Mouse (Mus musculus) embryonic facial prominence, embryonic 12.5 days (tissue): ENCODE measurements around the gene Fam107a. TPM values are rescaled to one million over a fixed set of nuclear protein-coding genes. Genes with fewer than 3 reads are reported as not detected.

ENCODE experiments used
- ATAC-seq: fragments of 200-750 bp; cut with Nextera tagmentation; 2 replicates; pipeline ENCODE4 v1.8.0; 2017; ENCODE audit not compliant: insufficient number of reproducible peaks, insufficient read depth, low FRiP score, low TSS enrichment
- H3K27ac ChIP-seq: fragments of 300-500 bp; sonication (generic); 2 replicates; pipeline ENCODE4 v1.5.1; 2016; ENCODE audit warnings: mild to moderate bottlenecking
- H3K27me3 ChIP-seq: fragments of 300-500 bp; sonication (generic); 2 replicates; pipeline ENCODE4 v1.6.1; 2016; ENCODE audit warnings: mild to moderate bottlenecking, moderate library complexity
- H3K36me3 ChIP-seq: fragments of 300-500 bp; sonication (generic); 2 replicates; pipeline ENCODE4 v1.6.1; 2016; ENCODE audit warnings: mild to moderate bottlenecking
- H3K4me1 ChIP-seq: fragments of 300-500 bp; sonication (generic); 2 replicates; pipeline ENCODE4 v1.6.1; 2016
- H3K4me2 ChIP-seq: fragments of 300-500 bp; sonication (generic); replicated peaks from 2 replicates; pipeline ENCODE4 v1.6.1; 2016; ENCODE audit warnings: mild to moderate bottlenecking, moderate library complexity
- H3K4me3 ChIP-seq: fragments of 300-500 bp; sonication (generic); 2 replicates; pipeline ENCODE4 v1.5.1; 2016; ENCODE audit warnings: mild to moderate bottlenecking
- H3K9ac ChIP-seq: fragments of 300-500 bp; sonication (generic); 2 replicates; pipeline ENCODE4 v1.6.1; 2016; ENCODE audit warnings: mild to moderate bottlenecking, moderate library complexity
- H3K9me3 ChIP-seq: fragments of 300-500 bp; sonication (generic); 2 replicates; pipeline ENCODE4 v1.6.1; 2016; ENCODE audit warnings: mild to moderate bottlenecking, moderate library complexity
- WGBS: fragments of 180-500 bp; shearing (Covaris S2); methylation state at CpG from one replicate; pipeline ENCODE4 v1.1.7; 2016; 5-methylcytosine and 5-hydroxymethylcytosine counted together
- polyA plus RNA-seq: library from polyadenylated mRNA; unstranded; fragments of >200 nt; fragmentation: Nextera tagmentation; extraction: Ambion mirVana; gene quantifications from 2 replicates; pipeline ENCODE4 v1.2.1, GENCODE M21; 2016

Fam107a gene
- polyA plus RNA-seq, result 1.9 and 2.2 TPM in 2 replicates

DNA sequence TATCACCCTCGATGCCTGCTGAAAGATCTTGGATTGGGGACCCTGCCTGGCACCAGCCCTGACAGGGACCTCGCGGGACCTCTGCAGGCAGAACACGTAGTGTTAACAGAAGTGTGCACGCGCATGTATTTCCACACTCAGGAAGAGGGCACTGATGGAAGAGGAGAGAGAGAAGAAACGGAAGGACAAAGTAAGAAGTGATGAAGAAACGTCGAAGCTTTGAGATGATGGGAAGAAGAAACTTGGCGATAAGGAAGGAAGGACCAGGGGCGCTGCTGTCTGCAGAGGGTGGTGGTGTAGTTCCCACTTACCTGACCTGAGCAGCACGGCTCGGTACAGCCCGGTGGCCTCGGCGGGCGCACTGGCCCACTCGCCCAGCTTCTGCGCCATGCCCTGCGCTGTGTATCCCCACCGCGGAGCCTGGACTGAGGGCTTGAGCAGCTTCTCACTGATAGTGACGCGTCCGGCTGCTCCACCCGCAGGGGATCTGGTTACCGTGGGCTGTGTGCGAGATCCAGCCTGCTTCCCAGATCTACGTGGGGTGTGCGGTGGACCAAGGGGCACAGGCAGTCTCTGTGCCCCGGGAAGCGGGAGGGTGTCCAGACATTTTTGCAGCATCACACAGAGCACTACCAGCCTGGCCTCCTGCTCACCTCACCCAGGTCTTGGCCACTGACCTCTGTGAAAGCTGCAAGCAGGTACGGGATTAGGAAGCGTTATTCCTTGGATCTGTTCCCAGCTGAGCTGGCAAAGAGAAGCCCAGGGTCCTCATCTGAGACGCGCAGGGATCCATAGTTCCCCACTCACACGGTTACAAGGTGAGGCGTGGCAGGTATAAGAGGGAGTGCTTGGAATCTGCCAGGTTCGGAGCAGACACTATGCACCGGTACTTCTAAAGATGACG is at the start of gene Fam107a:
TSS of gene Fam107a (minus strand) at position 830 of the 904 bp plus-strand sequence.
- Histone ChIP-seq H3K4me1 (peaks cover 26% of the 10 kb centered on the region), H3K27me3 (peaks cover 33% of the 10 kb centered on the region), H3K27ac (no peak within 1 kb of the TSS), H3K9me3 (no peaks in the 10 kb centered on the region), H3K9ac (peak within 1 kb of the TSS; percentile 34), H3K4me2 (peak within 1 kb of the TSS; percentile 55), H3K4me3 (peak within 1 kb of the TSS; percentile 29), H3K36me3 (no peaks in the 10 kb centered on the region)
- WGBS, result 9% methylated on average over 41 of the region's 41 CpGs
- no peak for ATAC-seq

DNA sequence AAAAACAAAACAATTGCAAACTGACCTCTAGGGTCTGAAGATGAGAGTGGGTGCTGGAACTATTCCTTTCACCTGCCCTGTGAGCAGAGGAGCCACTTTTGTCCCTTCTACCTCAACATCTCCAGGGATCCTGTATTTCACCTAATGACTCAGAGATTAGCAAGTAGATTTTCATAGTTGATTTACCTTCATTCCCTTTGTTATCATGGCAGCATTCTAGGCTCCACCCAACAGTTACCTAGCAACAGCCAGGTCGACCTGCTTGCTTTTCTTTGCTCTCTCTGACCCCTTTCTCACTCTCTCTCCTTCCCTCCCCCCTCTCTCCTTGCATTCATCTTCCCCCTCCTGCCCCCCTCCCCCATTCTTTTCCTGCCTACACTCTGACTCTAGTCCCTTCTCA is 49.3 kb upstream of the Fam107a start:
- Histone ChIP-seq H3K36me3 (no peaks in the 10 kb centered on the region), H3K27me3 (no peaks in the 10 kb centered on the region), H3K27ac (no peak overlapping the region), H3K4me1 (peaks cover 28% of the 10 kb centered on the region), H3K4me2 (no peak overlapping the region), H3K4me3 (no peak overlapping the region), H3K9me3 (no peaks in the 10 kb centered on the region), H3K9ac (no peak overlapping the region)
- 0% methylated on average over 1 of the region's 1 CpGs for WGBS
- no peak for ATAC-seq

DNA sequence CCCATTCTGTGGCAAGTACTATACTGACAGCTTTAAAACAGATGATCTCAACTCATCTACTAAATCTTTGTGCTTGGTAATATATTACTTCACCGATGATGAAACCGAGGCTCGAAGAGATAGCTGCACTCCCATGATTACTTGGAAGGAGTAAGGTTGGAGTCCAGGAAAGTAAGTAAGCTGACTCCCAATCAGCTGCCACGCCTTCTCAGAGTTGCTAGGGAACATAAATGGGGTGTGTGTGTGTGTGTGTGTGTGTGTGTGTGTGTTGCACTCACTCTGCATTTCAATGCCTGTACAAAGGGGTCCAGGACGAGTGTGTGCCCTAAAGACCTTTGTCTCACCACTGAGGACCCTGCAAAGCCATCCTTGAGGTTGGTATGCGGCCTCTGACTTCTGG is 48.0 kb upstream of the Fam107a start:
- H3K9me3 ChIP-seq, result no peaks in the 10 kb centered on the region
- no peak overlapping the region for H3K4me3 ChIP-seq
- H3K4me2 ChIP-seq, result no peak overlapping the region
- peaks cover 28% of the 10 kb centered on the region for H3K4me1 ChIP-seq
- H3K27ac ChIP-seq, result no peak overlapping the region
- H3K27me3 ChIP-seq, result no peaks in the 10 kb centered on the region
- WGBS, result 71% methylated on average over 6 of the region's 6 CpGs
- no peak for ATAC-seq
- no peaks in the 10 kb centered on the region for H3K36me3 ChIP-seq
- H3K9ac ChIP-seq, result no peak overlapping the region

DNA sequence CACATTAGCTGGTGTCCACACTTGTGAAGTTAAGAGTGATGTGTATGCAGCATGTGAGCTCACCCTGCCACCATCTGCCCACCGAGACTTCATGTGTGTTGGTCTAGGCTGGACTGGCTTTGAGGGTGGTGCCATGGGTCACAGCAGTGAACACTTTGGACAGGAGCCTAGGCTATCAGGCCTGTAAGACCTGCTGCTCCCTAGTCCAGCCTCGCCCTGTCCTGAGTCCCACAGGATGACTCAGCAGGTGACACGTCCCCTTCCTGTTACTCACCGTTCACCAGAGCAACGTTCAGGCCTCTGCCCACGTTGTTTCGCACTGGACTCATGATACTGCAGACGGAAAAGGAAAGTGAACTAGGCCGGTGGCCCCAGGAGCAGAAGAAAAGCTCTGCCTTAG is 39.0 kb upstream of the Fam107a start:
- Histone ChIP-seq H3K9me3 (no peaks in the 10 kb centered on the region), H3K9ac (no peak overlapping the region), H3K4me1 (0 out of 2 replicates have a peak, but pooled peaks cover 6% of the 10 kb centered on the region), H3K36me3 (no peaks in the 10 kb centered on the region), H3K27ac (no peak overlapping the region), H3K4me2 (no peak overlapping the region), H3K4me3 (no peak overlapping the region), H3K27me3 (no peaks in the 10 kb centered on the region)
- 82% methylated on average over 9 of the region's 9 CpGs for WGBS
- ATAC-seq, result no peak

DNA sequence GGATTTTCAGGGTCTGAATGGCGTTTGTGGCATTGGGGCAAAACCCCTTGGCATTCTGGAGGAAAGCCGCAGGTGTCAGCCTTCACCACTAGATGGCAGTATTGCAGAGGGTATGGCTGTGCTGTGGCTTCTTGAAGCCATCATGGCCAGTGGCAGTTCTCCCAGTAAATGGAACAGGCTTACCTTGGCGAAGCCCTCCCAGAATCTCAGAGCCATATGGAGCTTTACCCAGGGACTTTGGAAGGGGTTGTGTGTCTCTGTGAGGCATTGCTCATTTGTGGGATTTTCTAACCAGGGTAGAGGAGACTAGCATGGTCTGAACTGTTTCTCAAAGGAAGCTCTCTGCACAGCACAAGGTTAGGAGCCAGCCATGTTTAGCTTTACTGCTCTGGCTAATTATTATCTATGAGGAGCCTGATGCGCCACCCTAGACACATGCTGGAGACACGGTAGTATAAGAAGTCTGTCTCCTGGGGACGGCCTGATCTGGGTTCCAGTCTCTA is 38.2 kb upstream of the Fam107a start:
- 38% methylated on average over 6 of the region's 6 CpGs for WGBS
- ATAC-seq, result no peak; the same call in 1 of the 2 replicates
- Histone ChIP-seq H3K36me3 (no peaks in the 10 kb centered on the region), H3K9ac (no peak overlapping the region), H3K4me2 (no peak overlapping the region), H3K4me3 (no peak overlapping the region), H3K27me3 (no peaks in the 10 kb centered on the region), H3K27ac (no peak overlapping the region), H3K9me3 (no peaks in the 10 kb centered on the region), H3K4me1 (0 out of 2 replicates have a peak, but pooled peaks cover 6% of the 10 kb centered on the region)

DNA sequence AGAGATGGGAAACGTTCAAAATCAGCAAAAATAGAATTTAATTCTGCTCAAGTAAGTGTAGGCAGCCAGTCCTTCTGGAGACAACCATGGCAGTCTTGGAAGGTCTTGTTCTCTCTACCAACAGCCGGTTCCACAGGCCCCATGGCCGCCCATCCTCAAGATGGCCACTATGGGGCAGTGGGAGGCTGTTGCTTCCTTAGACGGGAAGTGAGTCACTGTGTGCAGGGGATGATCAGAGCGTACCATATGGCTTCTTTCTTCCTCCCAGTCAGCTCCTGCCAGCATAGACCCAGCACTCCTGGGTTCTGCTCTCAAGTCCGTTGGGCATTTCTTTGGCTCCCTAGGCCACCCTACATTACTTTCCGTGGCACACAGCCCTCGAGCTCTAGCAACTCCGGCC is 31.1 kb upstream of the Fam107a start:
- no peaks in the 10 kb centered on the region for H3K27me3 ChIP-seq
- H3K4me2 ChIP-seq, result no peak overlapping the region
- no peak overlapping the region for H3K27ac ChIP-seq
- no peak overlapping the region for H3K4me3 ChIP-seq
- ATAC-seq, result no peak
- no peaks in the 10 kb centered on the region for H3K9me3 ChIP-seq
- H3K9ac ChIP-seq, result no peak overlapping the region
- no peaks in the 10 kb centered on the region for H3K4me1 ChIP-seq
- no peaks in the 10 kb centered on the region for H3K36me3 ChIP-seq
- WGBS, result 74% methylated on average over 9 of the region's 9 CpGs

DNA sequence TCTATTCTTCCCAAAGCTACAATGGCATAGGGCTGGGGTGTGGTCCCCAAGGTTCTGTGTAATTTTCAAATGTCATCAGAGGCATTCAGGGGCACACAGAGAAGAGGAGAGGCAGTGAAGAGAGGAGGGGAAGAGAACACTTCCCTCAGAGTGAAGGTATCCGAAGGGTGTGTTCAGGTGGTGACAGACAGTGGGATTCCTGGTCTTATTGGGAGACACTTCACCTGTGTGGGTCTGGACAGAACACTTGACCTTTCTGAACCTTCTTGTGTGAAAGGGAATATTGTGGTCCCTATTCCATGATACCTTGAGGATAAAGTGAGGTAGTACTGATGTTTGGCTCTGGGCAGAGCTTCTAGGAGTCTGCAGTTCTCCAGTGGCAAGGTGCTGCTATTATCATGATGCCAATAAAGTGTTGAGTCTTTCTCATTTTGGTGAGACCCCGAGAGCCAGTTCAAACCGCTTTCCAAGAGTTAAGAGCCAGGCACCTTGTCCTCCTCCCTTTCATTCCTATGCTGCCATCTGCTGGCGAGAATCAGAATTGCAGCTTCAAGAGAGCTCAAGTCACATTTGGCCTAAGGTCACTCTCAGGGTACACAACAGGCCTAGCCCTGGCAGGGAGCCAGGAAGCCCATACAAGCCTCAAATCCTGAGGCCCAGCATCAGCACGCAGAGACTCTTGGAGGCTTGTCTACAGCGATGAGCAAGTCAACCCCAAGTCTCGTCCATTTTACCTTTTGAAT is 28.6 kb upstream of the Fam107a start:
- peak; percentile 31; the same call in 1 of the 2 replicates for ATAC-seq
- WGBS, result 20% methylated on average over 7 of the region's 7 CpGs
- H3K4me1 ChIP-seq, result no peaks in the 10 kb centered on the region
- no peak overlapping the region for H3K9ac ChIP-seq
- H3K27ac ChIP-seq, result no peak overlapping the region
- no peaks in the 10 kb centered on the region for H3K27me3 ChIP-seq
- H3K4me2 ChIP-seq, result no peak overlapping the region
- H3K4me3 ChIP-seq, result no peak overlapping the region
- no peaks in the 10 kb centered on the region for H3K36me3 ChIP-seq
- H3K9me3 ChIP-seq, result no peaks in the 10 kb centered on the region

DNA sequence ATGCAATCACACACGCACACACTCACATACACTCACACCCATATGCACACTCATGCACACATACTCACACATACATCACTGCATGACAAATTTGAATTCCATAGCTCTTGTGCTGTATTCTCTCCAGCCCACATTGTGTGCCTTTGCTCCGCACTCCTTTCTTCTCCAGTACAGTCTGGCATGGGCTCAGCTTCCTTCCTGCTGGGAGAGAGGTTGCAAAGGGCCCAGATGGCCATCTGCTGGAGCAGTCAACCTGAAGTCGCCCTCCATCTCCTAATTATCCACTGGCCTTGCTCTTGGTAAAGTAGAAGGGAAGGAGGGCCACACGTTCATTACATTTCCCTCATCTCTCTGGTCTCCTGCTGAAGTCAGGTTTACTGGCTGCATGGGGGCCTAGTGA is 27.7 kb upstream of the Fam107a start:
- Histone ChIP-seq H3K9ac (no peak overlapping the region), H3K4me1 (no peaks in the 10 kb centered on the region), H3K27ac (no peak overlapping the region), H3K4me3 (no peak overlapping the region), H3K9me3 (no peaks in the 10 kb centered on the region), H3K27me3 (no peaks in the 10 kb centered on the region), H3K4me2 (no peak overlapping the region), H3K36me3 (no peaks in the 10 kb centered on the region)
- 71% methylated on average over 4 of the region's 4 CpGs for WGBS
- no peak for ATAC-seq

DNA sequence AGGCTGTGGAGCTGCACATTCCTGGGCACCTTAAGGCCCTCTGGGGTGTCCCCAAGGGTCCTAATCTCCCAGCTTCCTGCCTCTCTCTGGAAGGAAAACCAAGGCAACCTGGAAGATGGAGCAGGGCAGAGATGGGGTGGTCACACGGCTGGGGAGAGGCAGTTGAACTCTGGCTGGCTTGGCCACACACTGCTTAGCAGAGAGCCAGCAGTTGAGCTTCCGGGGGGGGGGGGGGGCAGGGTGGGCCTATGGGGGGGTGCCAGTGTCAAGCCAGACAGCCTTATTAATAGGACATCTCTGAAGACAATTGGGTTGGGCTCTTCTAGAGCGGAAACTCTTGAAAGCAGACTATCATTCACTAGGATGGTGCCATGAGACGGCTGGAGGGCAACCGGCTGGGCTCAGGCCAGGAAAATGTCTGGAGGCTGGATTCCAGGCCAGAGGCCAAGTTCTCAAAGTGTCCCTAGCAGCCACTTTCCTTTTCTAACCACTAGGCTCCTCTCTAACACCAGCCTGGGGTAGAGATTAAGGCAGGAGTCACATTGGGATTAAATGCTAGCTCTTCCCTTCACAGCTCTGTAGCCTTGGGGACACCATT is 24.8 kb upstream of the Fam107a start:
- no peak for ATAC-seq

DNA sequence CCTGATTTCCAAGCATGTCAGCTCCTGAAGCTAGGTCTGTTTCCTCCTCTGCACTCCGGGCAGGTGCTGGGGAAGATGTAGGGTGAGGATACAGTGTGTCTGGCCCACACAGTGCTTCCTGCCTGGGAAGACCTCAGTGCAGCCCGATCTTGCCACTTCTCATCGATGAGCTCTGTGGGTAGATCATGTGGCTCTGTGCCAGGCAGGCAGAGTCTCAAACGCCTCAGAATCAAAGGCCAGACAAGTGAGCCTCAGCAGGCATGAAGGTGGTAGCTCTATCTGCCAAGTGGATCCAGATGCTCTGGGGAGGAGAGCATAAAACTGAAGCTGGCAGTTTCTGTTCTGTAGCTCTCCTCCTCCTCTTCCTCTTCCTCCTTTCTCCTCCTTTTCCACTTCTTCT is 22.4 kb upstream of the Fam107a start:
- no peak overlapping the region for H3K27ac ChIP-seq
- H3K9me3 ChIP-seq, result no peaks in the 10 kb centered on the region
- H3K9ac ChIP-seq, result no peak overlapping the region
- no peak overlapping the region for H3K4me3 ChIP-seq
- WGBS, result 68% methylated on average over 4 of the region's 4 CpGs
- no peaks in the 10 kb centered on the region for H3K36me3 ChIP-seq
- no peak for ATAC-seq
- no peak overlapping the region for H3K4me2 ChIP-seq
- no peaks in the 10 kb centered on the region for H3K27me3 ChIP-seq
- H3K4me1 ChIP-seq, result no peaks in the 10 kb centered on the region

More for the DNA sequence above, 24.8 kb upstream of the Fam107a start:
- Histone ChIP-seq H3K36me3 (no peaks in the 10 kb centered on the region), H3K9ac (no peak overlapping the region), H3K9me3 (no peaks in the 10 kb centered on the region), H3K27me3 (no peaks in the 10 kb centered on the region), H3K4me3 (no peak overlapping the region), H3K27ac (no peak overlapping the region), H3K4me1 (no peaks in the 10 kb centered on the region), H3K4me2 (no peak overlapping the region)
- WGBS, result 82% methylated on average over 4 of the region's 5 CpGs

DNA sequence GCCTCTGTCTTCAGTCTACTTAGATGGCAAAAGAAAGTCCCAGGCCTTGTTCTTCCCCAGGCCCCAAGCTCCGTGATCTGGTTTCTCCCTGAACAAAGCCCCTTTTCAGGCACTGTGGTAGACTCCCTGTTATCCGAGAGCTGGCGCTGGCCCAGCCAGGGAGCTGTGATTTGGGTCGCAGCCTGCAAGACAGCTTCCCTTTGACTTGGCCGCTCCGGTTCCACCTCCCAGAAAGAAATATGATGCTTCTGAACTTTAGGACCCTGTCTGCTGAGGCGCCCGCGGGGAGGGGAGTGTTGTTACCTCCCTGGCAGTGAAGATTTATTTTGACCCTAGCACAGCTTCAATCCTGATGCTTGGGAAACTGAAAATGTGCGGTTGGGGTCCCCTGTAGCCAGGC is 18.1 kb upstream of the Fam107a start:
- H3K4me1 ChIP-seq, result peaks cover 14% of the 10 kb centered on the region
- WGBS, result 9% methylated on average over 10 of the region's 10 CpGs
- H3K4me2 ChIP-seq, result no peak overlapping the region
- no peaks in the 10 kb centered on the region for H3K27me3 ChIP-seq
- no peaks in the 10 kb centered on the region for H3K36me3 ChIP-seq
- no peak overlapping the region for H3K9ac ChIP-seq
- H3K9me3 ChIP-seq, result no peaks in the 10 kb centered on the region
- peak overlapping the region; percentile 83 for H3K27ac ChIP-seq
- no peak overlapping the region for H3K4me3 ChIP-seq
- ATAC-seq, result peak; percentile 73
